Mouse (Mus musculus) intestine, postnatal 0 days (tissue): Measurements from ENCODE around the gene Kmt2d. TPM values are rescaled to one million over a fixed set of nuclear protein-coding genes. Genes with fewer than 3 reads are reported as not detected.
"Not testable (repeated sequence)": the region's sequence is repeated elsewhere in the genome, so short reads cannot be mapped to it uniquely, and the experiment has no call there.

Source experiments
- ATAC-seq: fragments of 200-750 bp; cut with Nextera tagmentation; 2 replicates; pipeline ENCODE4 v1.8.0; 2017; ENCODE audit warnings: mild to moderate bottlenecking, moderate TSS enrichment, moderate library complexity
- H3K27ac ChIP-seq: fragments of 300-500 bp; sonication (generic); 2 replicates; pipeline ENCODE4 v1.5.1; 2014; ENCODE audit warnings: mild to moderate bottlenecking, low read depth, low read length, moderate library complexity
- H3K27me3 ChIP-seq: fragments of 300-500 bp; sonication (generic); replicated peaks from 2 replicates; pipeline ENCODE4 v1.6.1; 2014; ENCODE audit warnings: low read length, mixed read lengths; ENCODE audit not compliant: control insufficient read depth, insufficient read depth
- H3K36me3 ChIP-seq: fragments of 300-500 bp; sonication (generic); 2 replicates; pipeline ENCODE4 v1.6.1; 2014; ENCODE audit warnings: mild to moderate bottlenecking, moderate library complexity; ENCODE audit not compliant: control insufficient read depth, insufficient read depth
- H3K4me1 ChIP-seq: fragments of 300-500 bp; sonication (generic); replicated peaks from 2 replicates; pipeline ENCODE4 v1.6.1; 2014; ENCODE audit warnings: antibody characterized with exemption, low read length, mixed read lengths; ENCODE audit not compliant: control insufficient read depth, insufficient read depth
- H3K4me2 ChIP-seq: fragments of 300-500 bp; sonication (generic); replicated peaks from 2 replicates; pipeline ENCODE4 v1.6.1; 2014; ENCODE audit warnings: low read depth, mild to moderate bottlenecking, moderate library complexity
- H3K4me3 ChIP-seq: fragments of 300-500 bp; sonication (generic); 2 replicates; pipeline ENCODE4 v1.5.1; 2014; ENCODE audit warnings: low read depth, low read length
- H3K9ac ChIP-seq: fragments of 300-500 bp; sonication (generic); 2 replicates; pipeline ENCODE4 v1.6.1; 2014; ENCODE audit warnings: mild to moderate bottlenecking, low read depth, low read length
- H3K9me3 ChIP-seq: fragments of 300-500 bp; sonication (generic); 2 replicates; pipeline ENCODE4 v1.6.1; 2016; ENCODE audit warnings: mixed run types; ENCODE audit not compliant: control insufficient read depth
- CTCF ChIP-seq: sonication (generic); IDR thresholded peaks from 2 replicates; pipeline ENCODE4 v1.5.1; 2016; ENCODE audit warnings: low read depth, mild to moderate bottlenecking, control low read depth, antibody characterized with exemption, moderate library complexity
- WGBS: fragments of 180-500 bp; shearing (Covaris S2); extraction: QIAGEN DNeasy Blood & Tissue Kit; methylation state at CpG from one replicate; pipeline ENCODE4 v1.1.7; 2014; 5-methylcytosine and 5-hydroxymethylcytosine counted together
- polyA plus RNA-seq: library from polyadenylated mRNA; unstranded; fragments of >200 nt; fragmentation: Nextera tagmentation; extraction: Ambion mirVana; gene quantifications from 2 replicates; pipeline ENCODE4 v1.2.1, GENCODE M21; 2015

The Kmt2d gene
- polyA plus RNA-seq = 5.3 and 6.5 TPM in 2 replicates

- ATAC-seq = peak; percentile 46
- no peak for TF ChIP-seq CTCF
- peak within 1 kb of the TSS; percentile 87 for H3K4me3 ChIP-seq
- peak within 1 kb of the TSS; percentile 98 for H3K27ac ChIP-seq
- no peaks in the 10 kb centered on the region for H3K27me3 ChIP-seq
- H3K9ac ChIP-seq = peak within 1 kb of the TSS; percentile 98
- H3K36me3 ChIP-seq = 0 out of 2 replicates have a peak, but pooled peaks cover 5% of the 10 kb centered on the region
- peak within 1 kb of the TSS; percentile 86 for H3K4me2 ChIP-seq
- 1% methylated on average over 81 of the region's 94 CpGs for WGBS
- 0 out of 2 replicates have a peak, but pooled peaks cover 7% of the 10 kb centered on the region for H3K4me1 ChIP-seq
- H3K9me3 ChIP-seq = no peaks in the 10 kb centered on the region
These were observed at the start of gene Kmt2d for GRCm38 (mm10) chr15:98871070-98871915. TSS of gene Kmt2d (minus strand) at chr15:98871204.

- not testable (repeated sequence) for H3K4me1 ChIP-seq, H3K27me3 ChIP-seq, ATAC-seq, H3K36me3 ChIP-seq, H3K9me3 ChIP-seq
- Histone ChIP-seq H3K4me3 (peak overlapping the region; percentile 89), H3K27ac (peak overlapping the region; percentile 93), H3K4me2 (peak overlapping the region; percentile 82), H3K9ac (peak overlapping the region; percentile 40; the same call in 1 of the 2 replicates)
- 20% methylated on average over 8 of the region's 8 CpGs for WGBS
These were observed 47.5 kb upstream of the Kmt2d start for GRCm38 (mm10) chr15:98918499-98918895.

DNA sequence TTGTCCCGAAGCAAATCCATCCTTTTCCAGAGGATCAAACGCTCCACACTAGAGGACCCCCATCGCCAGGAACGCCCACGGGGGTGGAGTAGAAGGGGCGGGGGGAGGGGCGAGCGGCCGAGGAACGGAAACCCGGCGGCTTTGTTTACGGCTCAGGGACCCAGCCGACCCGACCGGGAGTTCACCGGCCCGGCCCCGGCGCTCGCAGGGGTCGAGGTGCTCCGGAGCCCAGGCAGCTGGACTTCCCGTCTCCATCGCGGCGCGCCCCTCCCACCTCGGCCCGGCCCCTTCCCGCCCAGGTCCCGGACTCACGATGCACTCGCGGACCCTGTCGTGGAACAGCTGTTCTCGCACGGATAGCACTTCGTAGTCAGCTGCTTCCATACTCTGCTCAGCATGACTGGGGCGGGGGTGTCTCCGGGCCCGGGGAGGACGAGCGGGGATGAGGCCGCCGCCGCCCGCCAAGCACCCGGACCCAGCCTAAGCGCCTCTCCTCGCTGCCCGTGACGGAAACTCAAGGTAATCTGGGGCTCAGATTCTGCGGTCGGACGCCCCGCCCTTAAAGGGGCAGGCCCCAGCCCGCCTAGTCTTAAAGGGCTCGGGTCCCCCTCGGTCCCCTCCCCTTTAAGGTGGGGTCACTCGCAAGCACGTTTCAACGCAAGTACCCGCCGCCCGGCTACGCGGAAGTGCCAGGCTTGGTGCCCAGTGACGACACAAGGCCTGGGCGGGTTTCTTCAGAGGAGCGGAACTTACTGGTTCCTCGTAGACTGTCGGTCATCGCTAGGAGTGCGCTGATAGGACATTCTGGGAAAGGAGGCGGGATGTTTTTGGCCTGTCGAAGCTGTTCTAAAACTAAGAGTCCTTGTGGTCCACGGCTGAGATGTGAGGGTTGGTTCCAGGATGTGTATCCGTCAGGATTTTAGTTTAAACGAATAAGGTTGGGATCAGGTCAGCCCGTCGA lies 46.8 kb upstream of the Kmt2d start, which contains the start of gene Lmbr1l:
Gene Lmbr1l (minus strand): TSS at position 694 of the 961 bp plus-strand sequence.
- Histone ChIP-seq H3K9me3 (no peaks in the 10 kb centered on the region), H3K36me3 (peaks cover 11% of the 10 kb centered on the region), H3K9ac (peak within 1 kb of the TSS; percentile 87), H3K27ac (peak within 1 kb of the TSS; percentile 93), H3K4me2 (peak within 1 kb of the TSS; percentile 82), H3K27me3 (no peaks in the 10 kb centered on the region), H3K4me1 (0 out of 2 replicates have a peak, but pooled peaks cover 2% of the 10 kb centered on the region), H3K4me3 (peak within 1 kb of the TSS; percentile 89)
- WGBS = under 1% methylated on average over 82 of the region's 82 CpGs
- TF ChIP-seq CTCF = no peak
- peak; percentile 98 for ATAC-seq

- Histone ChIP-seq H3K4me3 (peak overlapping the region; percentile 89), H3K4me2 (peak overlapping the region; percentile 82), H3K9ac (peak overlapping the region; percentile 87), H3K4me1 (0 out of 2 replicates have a peak, but pooled peaks cover 2% of the 10 kb centered on the region), H3K27me3 (no peaks in the 10 kb centered on the region), H3K27ac (peak overlapping the region; percentile 93), H3K9me3 (no peaks in the 10 kb centered on the region), H3K36me3 (peaks cover 18% of the 10 kb centered on the region)
- ATAC-seq = no peak
- no peak for TF ChIP-seq CTCF
- WGBS = 0% methylated on average over 14 of the region's 14 CpGs
These were observed 46.1 kb upstream of the Kmt2d start for GRCm38 (mm10) chr15:98917091-98917490.

DNA sequence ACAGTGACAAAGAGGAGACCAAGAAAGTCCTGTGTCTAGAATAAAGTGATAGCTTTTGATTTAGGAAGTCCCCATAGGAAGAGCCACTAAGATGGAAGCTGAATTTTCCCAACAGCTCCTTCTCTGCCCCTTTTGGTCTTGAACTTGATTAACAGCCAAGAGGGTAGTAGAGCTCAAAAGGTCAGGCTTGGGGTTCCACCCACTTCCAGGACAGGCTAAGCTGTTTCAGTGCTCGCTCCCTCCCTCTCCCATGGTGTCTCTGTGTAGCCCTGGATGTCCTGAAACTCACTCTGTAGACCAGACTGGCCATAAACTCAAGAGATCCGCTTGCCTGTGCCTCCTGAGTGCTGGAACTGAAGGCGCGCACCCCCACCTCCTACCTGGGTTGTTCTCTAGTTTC lies 45.0 kb upstream of the Kmt2d start:
- Histone ChIP-seq H3K4me1 (0 out of 2 replicates have a peak, but pooled peaks cover 2% of the 10 kb centered on the region), H3K9ac (no peak overlapping the region), H3K36me3 (peaks cover 29% of the 10 kb centered on the region), H3K27ac (no peak overlapping the region), H3K9me3 (no peaks in the 10 kb centered on the region), H3K4me3 (no peak overlapping the region), H3K27me3 (no peaks in the 10 kb centered on the region), H3K4me2 (peak overlapping the region; percentile 82)
- no peak for ATAC-seq
- 83% methylated on average over 4 of the region's 4 CpGs for WGBS
- no peak for TF ChIP-seq CTCF
